Mouse (Mus musculus) kidney, adult 2 months (tissue): ENCODE results near the gene Gm20532.

Experiments used
- CTCF ChIP-seq: fragments of 200-500 bp; conservative IDR thresholded peaks from 2 replicates; pipeline ENCODE4 v1.5.1; 2011; ENCODE audit warnings: low read depth, mild to moderate bottlenecking, control low read depth, low read length, moderate library complexity, mixed read lengths; ENCODE audit not compliant: insufficient read depth, insufficient read length
- POLR2A ChIP-seq: fragments of 200-500 bp; IDR thresholded peaks from one replicate; pipeline ENCODE4 v1.6.1; 2011; ENCODE audit warnings: low read depth, low read length, control low read depth

DNA sequence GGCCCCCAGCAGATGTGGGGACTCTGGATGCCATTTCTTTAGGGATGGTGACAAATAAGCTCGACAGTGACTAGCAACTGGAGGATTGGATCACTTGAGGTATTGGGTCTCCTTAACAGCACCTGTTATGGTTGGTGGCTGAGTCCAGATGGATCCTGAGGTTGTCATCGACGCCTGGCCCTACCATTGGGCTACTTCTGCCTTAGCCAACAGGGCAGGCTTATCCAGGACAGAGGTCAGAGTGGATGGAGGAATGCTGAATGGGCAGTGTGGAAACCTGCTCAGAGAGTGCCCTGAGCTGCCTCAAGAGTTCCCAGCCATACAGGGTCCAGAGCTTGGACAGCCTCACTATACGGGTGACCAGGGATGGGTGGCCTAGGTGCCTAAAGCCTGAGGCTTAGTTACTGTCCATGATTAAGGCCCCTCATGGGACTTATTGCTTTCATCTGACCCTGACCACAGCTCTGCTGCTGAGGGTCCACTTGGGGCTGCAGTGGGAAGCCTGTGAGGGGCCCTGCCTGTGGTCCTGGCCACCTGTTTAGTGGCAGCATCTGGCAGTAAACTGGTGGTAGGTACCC is 47.6 kb downstream of the Gm20532 start:
- TF ChIP-seq POLR2A (no peak), CTCF (no peak)
